Mouse (Mus musculus) urinary bladder, postnatal 14 days (tissue): ENCODE measurements around the gene Casz1.

ENCODE experiments used
- DNase-seq: peaks from one replicate; pipeline ENCODE4 v3.0.0; 2021; ENCODE audit warnings: low spot score

Gene Casz1

GRCm38 (mm10) chr4:148972707-148973106 is 168.5 kb downstream of the Casz1 start:
- DNase-seq: no peak

GRCm38 (mm10) chr4:148973387-148973786 is 169.2 kb downstream of the Casz1 start:
- no peak for DNase-seq

- no peak for DNase-seq
Observed at GRCm38 (mm10) chr4:148974833-148975232, 170.6 kb downstream of the Casz1 start.

DNA sequence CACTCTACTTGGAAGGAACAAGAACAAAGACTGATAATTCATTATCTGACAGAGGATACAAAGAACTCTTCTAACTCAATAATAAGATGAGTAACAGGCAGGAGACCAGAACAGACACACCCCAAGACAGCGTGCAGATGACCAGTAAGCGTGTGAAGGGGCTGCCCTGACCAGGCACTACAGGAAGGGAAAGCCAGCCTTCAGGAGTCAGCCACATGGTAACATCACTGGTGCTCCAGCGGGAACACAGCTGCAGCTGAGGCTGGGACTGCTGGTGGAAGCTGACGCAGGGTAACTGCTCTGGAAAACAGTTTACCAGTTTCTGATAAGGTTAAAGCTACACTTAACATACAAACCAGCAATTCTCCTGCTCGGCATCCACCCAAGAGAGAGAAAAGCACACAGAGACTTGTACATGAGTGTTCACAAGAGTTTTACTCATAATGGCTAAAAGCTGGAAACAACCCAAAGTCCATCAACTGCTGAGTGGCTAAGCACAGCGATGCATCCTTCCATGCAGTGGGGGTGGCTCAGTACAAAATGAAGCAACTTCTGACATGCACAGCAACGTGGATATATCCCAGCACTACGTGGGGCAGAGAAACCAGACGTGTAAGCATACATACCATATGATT is 174.1 kb downstream of the Casz1 start:
- DNase-seq: no peak

GRCm38 (mm10) chr4:148978926-148979325 is 174.7 kb downstream of the Casz1 start:
- DNase-seq: no peak

DNA sequence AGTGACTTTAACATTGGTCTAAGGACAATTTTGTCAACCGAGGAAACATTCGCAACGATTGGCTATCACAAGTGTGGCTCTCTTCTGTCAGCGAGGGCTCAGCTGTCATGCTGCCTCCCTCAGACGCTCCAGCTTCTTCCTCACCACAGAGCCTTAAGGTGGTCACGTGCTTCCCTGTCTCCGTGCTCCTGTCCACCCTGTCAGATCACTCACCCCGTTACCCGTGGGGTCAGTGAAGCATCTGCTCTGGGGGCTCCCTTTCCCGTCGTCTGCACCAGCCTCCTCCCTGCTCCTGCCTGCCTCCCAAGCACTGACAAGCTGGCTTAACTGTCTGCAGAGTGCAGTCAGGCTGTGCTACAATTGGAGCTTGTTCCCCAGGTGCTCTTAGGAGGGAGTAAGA is 175.6 kb downstream of the Casz1 start:
- DNase-seq: no peak

- DNase-seq: no peak
Observed at GRCm38 (mm10) chr4:148982274-148982673, 178.0 kb downstream of the Casz1 start.

DNA sequence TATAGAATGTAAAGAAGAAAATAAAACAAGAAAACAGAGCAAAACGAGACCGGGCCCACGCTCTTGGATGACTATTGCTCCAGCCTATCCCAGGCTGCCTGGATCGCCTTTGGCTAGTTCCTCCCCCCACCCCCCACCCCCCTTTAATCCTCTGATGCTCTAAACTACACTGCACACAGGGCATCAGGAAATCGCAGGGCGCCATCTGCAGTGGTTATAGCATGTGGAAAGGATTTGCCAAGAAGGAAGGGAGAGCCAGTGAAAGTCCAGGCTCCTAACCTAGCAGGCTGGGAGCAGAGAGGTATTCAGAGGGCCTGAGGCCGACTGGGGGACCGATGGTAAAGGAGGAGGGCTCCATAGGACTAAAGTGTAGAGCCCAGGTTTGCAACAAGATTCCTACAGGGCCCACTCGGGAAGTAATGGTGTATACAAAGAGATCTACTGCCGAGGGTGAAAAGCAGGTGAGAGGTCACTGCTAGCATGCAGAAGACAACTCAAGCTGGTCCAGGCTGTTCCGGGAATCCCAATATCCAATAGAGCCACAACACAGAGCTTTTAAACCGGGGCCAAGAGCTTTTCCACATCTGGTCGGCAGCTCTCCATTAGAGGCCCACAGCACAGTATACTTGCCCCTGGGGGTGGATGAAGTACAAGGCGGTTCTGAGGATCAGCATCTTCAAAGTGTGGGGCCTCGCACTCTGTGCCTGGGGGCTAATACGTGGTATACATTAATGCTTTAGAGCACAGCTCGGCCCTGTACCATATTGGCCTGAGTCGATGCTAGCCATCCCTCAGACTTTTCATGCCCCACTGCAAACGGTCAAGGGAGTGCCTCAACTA is 180.7 kb downstream of the Casz1 start:
- DNase-seq: no peak

DNA sequence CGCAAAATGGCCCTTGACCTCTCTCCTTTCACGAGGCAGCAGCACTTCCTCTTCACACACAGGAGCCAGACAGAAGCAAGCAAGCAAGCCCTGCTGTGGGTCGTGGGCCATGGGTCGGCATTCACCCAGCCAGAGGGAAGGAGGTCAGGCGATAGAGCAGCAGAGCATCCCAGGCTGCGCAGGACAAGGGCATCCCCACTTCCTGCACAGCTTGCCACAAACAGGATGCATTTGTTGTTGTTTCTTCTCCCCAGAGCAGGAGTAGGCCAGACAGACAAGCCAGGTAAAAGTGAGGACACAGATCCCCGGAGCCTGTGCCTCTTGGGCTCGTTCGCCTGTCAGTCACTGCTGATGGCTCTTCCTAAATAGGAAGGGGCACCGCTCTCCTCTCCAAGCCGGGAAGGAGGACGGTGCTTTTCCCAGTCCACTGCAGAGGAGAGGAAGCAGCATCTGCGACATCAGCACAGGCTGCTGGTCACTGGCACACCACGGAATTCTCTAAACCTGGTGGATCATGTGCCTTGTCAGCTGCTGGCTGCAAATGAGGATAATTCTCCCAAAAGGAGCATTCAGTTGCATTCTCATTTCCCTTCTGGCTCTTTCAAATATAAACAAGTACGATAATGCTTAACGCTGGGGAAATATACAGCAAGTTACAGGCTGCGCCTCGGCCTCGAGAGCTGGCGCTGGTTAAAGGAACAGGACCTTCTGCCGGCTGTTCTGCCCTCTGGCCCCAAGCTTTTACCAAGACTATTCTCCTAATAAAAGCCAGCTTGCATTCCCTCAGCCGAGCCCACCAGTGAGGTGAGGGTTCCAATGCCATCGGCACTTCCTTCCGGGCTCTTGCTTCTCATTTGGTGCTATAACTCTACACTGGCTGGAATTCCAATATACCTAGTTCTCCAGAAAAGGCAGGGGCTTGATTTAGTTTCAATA is 181.6 kb downstream of the Casz1 start:
- DNase-seq: no peak

DNA sequence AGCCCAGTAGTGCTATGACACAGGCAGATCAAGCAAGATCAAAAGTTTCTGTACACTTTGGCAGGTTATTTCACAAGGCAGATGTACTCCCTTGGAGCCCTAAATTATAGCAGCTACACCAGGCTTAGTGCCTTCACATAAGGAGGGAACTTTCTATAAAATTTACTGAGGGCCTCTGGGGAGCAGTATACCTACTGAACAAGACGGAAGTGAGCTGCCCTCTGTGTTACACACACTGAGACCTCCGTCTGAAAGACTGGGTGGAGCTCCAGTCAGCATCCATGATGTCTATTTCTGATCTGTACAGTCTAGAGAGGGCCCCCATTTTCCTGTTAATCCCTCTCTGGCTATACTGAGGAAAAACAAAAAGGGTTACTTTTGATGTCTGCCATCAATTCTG is 185.8 kb downstream of the Casz1 start:
- no peak for DNase-seq

GRCm38 (mm10) chr4:148993948-148994347 is 189.7 kb downstream of the Casz1 start:
- no peak for DNase-seq

DNA sequence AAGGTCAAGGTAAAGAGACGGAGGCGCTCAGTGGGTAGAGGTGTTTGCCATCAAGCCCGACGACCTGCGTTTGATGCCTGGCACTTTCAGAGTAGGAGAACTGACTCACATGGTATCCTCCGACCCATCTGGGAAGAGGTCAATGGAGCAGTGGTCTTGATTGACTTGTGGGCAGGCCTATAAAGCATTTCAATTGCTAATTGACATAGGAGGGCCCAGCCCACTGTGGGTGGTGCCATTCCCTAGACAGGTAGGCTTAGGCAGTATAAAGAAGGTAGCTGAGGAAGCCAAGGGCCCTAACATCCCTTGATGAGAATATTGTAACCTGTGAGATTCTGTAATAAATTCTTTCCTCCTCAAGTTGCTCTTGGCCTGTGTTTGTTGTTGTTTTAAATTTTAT is 196.5 kb downstream of the Casz1 start:
- no peak for DNase-seq

DNA sequence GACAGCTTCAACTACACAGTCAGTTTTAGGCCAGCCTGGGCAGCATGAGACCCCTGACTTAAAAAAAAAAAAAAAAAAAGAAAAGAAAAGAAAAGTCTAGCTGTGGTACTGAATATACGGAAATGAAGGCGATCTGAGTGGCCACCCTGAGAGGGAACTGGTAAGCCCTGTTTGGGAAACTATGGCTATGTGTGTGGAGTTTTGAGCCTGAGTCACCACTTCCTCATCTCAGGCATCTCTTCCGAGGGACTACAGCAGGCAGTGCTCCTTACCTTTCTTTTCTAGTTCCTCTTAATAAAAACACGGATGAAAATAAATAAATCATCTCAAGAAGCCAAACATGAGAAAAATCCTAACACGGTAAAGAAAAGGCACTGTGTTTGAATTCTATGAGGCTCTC is 197.3 kb downstream of the Casz1 start:
- DNase-seq: no peak

DNA sequence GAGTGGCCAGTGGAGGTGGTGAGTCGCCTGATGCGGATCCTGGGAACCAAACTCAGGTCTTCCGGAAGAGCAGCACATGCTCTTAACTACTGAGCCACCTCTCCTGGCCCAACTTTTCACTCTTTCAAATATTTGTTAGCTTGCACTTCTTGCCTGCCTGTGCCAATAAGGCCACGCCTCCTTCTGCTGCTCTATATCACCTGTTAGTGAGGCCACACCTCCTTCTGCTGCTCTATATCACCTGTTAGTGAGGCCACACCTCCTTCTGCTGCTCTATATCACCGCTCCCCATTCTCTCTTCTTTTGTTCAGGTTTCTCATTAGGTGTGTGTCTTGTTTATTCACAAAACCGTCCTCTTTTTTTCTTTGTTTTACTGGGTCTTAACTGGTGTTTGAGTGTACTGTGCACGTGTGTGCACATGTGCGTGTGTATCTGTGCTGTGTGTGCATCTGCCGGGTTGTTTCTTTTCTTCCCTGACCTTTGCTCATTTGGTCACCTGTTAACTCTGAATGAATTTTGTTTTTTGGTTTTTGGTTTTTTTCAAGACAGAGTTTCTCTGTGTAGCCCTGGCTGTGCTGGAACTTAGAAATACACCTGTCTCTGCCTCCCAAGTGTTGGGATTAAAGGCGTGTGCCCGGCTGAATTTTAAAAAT is 198.3 kb downstream of the Casz1 start:
- DNase-seq: no peak
